Mouse (Mus musculus) cerebellum, adult (tissue): ENCODE data around the gene Glis1.

ENCODE experiments used
- ATAC-seq: cut with Nextera tagmentation; 2 replicates; pipeline ENCODE4 v1.9.2; 2017; ENCODE audit warnings: mild to moderate bottlenecking, moderate library complexity, mixed read lengths; ENCODE audit not compliant: insufficient number of reproducible peaks, low FRiP score, low TSS enrichment

Glis1 gene

DNA sequence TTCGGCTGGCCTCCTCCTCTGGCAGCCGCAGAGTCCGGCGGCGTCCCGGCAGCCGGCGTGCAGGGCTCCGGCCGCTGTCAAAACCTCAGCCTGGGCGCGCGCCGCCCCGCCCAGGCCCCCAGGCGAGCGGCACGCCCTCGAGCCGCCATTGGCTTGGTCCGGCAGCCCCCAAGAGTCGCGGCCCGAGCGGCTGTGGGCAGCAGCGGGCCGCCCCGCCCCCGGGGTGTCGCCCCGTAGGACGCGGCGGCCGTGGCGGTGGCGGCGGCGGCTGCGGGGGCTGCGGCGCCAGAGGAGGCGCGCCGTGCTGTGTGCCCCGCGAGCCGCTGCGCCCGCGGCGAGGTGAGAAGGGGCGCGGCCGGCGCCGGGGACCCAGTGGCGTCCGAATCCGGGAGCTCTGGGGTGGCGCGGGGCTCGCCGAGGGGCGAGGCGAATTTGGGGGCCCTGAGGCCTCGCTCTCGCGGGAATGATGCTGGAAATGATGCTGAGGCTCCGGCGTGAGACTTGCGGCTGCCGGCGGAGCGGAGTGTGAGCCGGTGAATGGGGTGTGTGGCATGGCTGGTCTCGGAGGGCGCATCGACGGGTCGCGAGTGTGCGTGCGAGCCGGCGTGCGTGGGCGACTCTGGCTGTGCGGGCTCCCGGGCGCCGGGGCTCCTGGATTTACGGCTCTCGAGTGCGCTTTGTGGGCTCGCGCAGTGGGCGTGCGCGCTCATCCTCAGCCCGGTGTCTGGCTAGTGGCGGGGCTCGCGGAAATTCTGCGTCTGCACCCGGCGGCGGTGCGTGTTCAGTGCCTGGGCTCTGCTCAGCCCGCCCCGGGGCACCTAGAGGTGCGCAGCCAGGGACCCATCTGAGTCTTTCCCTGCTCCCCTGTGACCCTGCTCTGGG, at the start of gene Glis1:
TSS of gene Glis1 (plus strand) at position 236 of the 882 bp plus-strand sequence.
- peak; percentile 23; the same call in 1 of the 2 replicates for ATAC-seq

DNA sequence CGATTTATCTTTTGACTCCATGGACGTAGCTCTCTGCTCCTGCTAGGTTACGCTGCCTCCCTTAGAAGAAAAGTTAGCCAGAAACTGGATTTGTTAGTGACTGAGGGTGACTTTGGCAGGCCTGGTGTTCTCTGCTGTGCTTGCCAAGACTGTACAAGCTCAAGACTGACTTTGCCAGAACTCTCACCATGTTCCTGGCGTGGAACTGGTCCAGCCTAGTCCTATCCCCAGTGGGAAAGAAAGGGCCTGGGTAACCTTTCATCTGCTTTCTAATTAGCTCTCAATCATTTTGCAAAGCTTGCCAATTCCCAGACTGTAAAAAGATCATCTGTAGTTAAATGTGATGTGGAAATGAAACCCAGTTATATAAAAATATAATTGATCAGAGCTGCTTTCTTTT, 47.4 kb upstream of the Glis1 start:
- ATAC-seq: no peak

DNA sequence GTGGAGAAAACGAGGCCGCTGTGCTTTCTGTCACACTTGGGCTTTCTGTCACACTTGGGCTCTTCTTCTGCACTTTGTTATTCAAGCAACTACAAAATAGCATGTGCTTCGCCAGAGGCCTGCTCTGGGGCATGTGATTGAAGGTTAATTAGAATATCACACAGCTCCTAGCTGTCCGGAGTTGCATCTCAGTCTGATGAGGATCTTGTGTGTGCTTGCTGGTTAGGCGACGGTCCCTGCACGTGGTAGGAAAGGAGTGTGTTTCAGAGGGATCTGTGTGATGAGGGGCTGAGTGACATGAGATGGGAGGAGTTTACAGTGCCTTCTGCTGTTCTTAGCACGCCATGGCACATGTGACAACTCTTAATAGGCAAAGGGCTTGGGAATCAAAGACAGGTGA, 46.9 kb upstream of the Glis1 start:
- ATAC-seq: no peak

DNA sequence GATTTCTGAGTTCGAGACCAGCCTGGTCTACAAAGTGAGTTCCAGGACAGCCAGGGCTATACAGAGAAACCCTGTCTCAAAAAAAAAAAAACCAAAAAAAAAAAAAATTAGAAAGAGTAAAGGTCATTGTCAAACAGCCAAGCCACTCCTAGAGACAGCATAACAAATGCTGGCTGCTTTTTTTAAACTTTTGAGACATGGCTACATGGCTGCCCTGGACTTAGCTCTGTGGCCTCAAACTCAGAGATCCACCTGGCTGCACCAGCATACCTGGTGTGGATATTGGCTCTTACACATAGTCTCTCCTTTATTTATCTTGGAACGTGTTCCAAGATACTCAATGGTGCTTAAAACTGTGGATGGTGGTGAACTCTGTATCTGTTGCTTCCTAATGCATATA, 46.1 kb upstream of the Glis1 start:
- no peak for ATAC-seq

DNA sequence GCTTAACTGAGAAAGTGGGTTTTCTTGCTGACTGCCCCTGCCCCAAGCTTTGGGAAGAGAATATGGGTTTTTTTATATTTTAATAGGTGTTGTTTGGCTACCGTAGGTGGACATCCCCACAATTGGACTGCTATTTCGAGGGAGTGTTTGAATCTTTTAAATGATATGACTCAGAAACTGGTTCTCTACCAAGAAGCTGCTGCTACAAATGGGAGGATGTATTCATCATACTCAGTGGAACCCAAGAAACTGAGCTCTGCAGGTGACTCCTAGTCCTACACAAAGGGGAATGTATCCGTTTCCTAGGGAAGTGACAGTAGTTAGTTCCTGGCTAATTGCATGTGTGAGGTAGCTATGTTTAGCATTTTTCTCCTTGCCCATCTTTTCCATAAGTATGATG, 45.0 kb upstream of the Glis1 start:
- no peak for ATAC-seq

DNA sequence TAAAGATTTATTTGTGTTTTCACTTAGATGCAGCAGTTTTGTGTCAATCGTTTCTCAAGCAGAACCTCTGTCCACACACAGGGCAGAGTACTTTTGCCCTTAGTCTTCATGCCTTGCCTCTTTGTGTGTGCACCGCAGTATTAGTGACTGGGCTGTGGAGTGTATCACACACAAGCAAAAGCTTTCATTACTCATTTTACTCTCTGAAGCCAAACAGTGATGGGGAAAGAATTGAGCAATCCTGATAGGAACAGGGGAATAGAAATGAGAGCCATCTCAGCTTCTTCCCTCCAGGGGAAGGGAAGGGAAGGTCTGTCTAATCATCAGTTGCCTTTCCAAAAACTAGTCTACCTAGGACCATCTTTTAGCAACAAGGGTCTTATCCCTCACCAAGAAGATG, 40.6 kb upstream of the Glis1 start:
- ATAC-seq: no peak

DNA sequence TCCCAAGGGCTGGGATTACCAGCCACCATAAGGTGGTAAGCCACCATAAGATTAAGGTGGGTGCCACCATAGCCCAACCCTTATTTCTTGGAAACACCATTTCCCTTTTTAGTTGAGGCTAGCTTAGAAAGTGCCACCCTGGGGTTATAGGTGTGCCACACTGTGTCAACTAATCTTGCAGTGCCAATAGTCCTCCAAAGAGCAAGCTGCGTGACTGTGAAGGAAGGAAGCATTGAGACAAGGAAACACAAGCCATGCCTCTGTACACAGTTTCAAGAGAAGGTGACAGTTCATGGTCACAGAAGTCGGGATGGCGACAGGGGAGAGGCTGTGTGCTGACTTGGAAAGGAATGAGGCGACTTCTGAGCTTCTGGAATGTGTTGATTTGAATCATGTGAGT, 14.2 kb upstream of the Glis1 start:
- ATAC-seq: no peak

DNA sequence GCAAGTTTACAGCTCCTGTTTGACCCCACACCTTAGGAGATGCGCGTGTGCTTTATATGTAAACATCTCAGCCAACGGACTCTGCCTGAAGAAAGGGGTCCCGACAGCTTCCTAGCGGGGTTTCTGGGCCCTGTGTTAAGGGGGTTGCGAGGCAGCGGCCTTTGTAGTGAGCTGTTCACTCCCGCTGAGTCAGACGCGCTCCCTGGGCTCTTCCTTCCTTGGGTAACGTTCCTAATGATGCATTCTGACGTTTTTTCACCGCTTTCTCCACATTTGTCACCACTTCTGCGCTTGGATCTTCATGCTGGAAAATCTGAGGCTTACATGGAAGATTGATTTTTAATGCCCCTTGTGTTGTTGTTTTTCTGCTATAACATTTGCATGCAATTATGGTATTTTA, 12.7 kb upstream of the Glis1 start:
- no peak for ATAC-seq

DNA sequence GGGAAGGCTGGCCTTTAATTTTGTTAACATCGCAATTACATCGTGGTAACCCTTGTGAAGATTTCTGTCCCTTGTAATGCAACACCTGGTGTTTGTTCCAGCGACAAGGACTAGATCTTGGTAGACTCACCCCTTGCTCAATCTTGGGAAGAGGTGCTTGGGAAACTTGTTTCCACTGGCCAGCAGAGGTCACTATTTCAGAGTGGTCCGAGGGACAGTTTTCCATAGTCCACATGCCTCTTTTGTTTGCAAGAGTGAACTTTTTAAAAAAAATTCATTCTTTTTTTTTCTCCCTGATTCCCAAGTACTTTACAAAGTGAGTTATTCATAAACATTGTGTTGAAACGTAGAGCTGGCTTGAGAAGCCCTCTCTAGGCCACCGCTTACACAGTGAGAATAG, 12.2 kb upstream of the Glis1 start:
- no peak for ATAC-seq

DNA sequence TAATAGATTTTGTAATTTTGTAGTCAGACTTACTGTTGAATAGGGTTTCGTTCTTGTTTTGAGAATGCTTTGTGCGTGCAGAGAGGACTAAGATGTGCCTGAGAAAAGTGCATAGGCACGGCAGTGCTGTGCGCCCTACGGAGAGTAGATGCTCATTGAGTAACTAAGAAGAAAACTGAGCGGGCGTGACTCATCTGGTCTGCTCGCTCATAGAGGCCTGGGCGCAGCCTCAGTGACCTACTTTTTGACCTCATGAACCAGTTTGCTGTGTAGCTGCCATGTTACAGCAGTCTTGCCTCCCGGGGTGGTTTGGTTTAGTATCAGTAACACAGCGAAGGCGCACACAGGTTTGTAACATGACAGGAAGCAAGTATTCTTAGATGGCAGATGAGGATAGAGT, 8.8 kb upstream of the Glis1 start:
- no peak for ATAC-seq

DNA sequence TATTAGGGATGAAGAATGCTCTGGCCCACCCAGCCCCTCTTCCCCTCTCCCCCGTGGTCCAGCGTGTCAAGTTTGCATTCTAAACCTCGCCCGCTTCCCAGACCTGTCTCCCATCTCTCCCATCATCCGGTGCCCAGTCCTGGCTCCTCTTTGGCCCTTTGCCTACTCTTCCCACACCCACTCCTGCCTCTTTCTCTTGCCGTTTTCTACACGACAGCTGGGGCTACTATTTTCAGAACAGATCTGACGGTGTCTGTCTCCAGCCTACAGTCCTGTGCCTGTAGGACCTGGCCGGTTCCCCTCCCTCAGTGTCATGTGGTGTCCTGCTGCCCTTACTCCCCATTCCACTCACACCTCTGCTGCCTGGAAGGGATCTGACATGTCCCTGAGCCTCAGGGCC, 7.8 kb upstream of the Glis1 start:
- no peak for ATAC-seq

DNA sequence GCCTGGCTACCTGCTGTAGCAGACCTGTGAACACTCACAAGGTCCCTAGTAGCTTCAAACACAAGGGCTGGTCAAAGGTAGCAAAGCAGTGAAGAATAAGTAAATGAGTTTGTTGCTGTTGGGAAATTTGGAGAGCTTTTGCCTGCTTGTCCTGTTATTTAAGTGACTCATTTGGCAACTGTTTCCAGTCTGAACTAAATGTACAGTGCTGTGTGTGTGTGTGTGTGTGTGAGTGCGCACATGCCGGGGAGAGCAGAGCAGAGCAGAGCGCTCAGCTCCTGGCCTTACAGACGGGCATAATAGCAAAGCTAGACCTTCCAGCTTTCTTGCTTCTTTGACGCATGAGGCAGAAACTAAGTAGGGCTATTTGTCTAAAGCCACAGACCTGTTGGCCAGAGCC, 1.7 kb upstream of the Glis1 start:
- no peak for ATAC-seq

DNA sequence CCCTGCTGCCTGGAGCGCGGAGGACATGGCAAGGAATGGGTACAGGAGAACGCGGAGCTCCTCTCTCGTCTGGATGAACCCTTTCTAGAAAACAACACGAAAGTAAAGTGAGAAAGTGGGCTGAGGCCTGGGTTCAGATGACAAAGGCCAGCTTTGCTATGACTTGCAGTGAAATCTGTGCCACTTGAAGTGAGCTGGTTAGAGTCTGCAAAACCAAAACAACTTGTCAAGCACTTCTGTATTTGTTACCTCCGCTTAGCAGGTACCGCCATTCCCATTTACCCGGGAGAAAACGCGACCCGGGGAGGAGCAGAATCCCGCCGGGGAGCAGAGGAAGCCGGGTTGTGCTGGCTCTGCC, 414 bp upstream of the Glis1 start:
- ATAC-seq: no peak

DNA sequence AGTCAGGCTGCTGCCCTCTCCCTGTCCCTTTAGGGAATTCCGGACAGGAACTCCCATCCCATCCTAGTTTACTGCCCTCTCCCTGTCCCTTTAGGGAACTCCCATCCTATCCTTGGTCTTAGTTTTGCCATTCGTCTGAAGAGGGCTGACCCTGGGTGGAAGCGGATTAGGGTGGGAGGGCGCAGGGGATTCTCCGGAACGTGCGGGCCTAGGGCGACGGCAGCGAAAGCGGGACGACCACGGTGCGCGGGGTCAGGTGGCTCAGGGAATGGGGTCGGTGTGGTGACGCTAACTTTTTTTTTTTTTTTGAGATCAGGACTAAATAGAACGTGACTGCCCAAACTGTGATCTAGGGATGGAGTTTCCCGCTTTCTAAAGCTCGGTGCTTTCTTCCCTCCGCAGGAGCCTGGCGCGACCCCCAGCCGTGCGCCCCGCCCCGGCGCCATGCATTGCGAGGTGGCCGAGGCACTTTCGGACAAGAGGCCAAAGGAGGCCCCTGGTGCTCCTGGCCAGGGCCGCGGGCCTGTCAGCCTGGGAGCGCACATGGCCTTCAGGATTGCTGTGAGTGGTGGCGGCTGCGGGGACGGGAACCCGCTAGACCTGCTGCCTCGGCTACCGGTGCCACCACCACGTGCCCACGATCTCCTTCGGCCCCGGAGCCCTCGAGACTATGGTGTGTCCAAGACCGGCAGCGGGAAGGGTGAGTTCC, 1.0 kb downstream of the Glis1 start:
- ATAC-seq: no peak

DNA sequence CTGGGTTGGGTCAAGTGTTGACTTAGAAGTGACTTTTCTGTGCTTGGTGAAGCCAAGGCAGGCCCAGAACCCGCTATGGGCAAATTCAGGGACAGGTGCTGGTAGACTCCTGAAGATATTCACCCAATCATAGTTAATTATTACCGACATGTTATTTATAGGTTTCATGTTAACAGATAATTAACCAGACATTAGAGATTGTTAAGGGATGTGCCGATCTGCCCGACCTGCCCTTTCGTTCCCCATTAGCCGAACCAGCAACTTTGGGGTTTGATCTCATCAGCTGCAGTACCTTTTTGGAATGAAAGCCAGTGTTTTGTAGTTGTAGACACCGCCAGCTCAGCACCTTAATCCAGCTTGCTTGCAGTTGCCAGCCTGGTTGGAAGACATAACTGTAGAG, 2.1 kb downstream of the Glis1 start:
- no peak for ATAC-seq

DNA sequence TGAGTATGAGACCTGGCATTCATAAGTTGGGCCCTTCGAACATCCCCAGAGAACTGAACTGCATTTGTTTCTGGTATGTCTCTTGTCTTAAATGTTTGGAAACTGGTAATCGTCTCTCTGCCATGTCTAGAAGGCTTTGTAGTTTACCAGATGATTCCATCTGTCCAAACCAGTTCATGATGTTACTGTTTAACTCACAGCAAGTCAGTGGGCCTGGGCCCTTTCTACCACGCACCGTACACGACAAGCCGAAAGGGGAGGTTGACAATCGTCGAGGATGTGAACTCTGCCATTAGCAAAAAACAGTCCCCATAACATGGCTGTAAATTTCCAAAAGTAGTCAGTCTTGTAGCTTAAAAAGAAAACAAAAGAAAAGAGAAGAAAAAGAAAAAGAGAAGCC, 4.3 kb downstream of the Glis1 start:
- no peak for ATAC-seq

DNA sequence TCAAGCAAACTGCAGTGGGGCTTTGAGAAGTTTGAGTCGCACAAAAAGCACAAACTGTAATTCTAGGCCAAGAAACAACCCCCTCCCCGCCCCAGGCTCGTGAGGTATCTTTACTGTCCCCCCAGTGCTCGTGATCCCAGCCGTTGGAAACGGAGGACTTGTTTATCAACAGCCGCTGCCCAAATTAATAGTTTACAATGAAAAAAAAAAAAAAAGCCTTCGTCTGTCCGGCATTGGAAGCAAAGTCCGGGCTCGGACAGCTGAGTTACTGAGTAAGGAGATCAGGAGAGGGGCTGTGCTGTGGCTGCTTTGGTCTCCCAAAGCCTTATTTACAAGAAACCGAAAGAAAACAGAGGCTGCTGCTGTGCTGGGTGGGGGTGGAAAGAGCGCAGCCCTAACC, 5.9 kb downstream of the Glis1 start:
- no peak for ATAC-seq

DNA sequence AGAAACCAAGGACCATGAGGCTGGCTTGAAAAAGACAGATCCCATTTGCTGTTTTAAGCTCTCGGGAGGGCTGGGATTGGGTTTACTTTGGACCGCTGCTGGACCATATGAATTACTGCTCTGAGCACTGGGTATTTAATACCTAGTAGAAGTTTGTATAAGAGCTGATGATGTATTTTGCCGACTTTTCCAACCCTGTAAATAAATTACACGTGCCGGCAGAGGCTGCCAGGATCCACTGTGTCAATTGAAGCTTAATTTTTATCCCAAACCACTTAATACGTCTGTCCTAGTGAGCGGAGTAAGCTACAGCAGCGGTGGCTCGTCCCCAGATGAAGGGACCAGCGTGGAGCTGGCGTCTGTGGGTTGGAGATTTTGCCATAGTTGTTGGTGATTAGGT, 7.9 kb downstream of the Glis1 start:
- ATAC-seq: no peak

DNA sequence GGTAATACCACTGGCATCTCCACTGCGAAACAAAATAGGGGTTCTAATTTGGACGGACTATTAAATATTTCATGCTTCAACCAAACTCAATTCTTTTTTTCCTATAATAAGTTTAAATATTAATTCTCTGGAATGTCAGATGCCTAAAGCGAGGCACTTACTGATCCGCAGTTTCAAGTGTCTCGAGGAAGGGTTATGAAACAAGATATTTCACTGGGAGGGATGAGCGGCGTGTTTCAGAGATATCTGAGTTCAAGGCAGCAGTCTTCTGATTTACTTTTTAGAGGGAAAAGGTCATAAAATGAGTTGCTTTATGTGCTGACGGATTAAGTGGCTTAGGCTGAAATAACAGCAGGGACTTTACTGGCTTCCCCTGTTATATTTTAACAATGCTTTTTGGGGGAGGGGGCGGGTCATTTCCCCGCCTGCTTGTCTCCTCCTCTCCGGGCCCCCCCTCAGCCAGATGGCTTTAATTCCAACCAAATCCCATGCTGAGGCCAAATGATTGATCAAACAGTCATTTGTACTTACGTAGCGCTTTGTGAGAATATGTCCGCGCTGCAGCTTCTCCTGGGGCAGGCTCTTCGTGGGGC, 8.6 kb downstream of the Glis1 start:
- ATAC-seq: no peak

DNA sequence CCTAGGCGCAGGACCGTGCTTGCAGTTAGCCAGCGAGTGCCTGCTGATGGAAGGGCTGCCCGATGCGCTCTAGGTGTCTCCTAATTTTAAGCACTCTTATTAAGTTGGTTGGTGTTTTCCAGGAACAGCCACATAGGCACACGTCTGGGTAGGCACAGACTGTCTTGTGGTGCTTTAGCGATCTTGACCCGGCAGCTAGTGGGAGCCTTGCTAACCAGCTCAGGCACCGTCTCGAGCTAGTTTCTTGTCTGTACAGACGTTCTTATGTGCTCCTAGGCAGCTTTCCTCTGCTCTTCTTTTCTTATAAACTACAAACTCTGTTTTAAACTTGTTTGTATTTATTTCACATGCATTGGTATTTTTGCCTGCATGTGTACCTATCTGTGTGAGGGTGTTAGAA, 9.2 kb downstream of the Glis1 start:
- no peak for ATAC-seq

DNA sequence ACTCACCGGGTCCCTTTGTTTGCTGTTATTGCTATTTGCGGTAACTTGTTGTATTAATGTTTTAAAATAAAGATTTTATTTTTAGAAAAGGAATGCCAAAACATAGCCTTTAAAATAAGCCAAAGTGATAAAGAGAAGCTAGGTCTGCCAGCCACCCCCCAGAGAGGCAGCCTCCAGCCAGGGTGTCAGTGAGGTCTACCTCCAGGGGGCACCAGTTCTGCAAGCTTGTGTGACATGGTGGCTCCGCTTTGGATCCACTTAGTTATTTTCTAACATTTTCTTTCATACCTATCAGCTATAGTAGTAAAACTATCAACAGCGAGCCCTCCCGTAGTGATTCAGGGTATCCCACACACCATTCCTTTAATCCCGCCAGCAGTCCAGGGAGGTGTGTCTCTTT, 14.1 kb downstream of the Glis1 start:
- ATAC-seq: no peak

DNA sequence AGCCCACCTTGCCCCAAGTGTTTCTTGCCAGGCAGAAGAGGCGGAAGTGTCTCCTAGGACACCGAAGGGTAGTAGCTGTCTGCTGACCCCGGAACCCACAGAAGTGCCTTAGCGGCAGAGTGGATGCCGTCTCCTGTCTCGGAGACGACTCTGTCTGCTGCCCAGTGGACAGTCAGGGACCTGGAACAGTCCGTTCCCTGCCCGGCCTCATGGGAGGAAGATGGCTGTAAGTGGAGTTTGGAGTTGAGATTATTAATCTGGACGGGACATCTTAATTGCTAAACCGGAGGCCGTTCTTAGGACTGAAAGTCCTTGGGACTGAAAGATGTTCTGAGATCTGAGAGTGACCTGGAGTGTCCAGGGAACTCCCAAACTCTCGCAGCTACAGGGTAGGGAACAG, 15.1 kb downstream of the Glis1 start:
- ATAC-seq: no peak
